Mouse (Mus musculus): ENCODE data around the gene Prickle3. TPM values are rescaled to one million over a fixed set of nuclear protein-coding genes. Genes with fewer than 3 reads are reported as not detected.

Prickle3 gene
- polyA plus RNA-seq, 1 experiment from 2014 or later = 1.4 TPM

DNA sequence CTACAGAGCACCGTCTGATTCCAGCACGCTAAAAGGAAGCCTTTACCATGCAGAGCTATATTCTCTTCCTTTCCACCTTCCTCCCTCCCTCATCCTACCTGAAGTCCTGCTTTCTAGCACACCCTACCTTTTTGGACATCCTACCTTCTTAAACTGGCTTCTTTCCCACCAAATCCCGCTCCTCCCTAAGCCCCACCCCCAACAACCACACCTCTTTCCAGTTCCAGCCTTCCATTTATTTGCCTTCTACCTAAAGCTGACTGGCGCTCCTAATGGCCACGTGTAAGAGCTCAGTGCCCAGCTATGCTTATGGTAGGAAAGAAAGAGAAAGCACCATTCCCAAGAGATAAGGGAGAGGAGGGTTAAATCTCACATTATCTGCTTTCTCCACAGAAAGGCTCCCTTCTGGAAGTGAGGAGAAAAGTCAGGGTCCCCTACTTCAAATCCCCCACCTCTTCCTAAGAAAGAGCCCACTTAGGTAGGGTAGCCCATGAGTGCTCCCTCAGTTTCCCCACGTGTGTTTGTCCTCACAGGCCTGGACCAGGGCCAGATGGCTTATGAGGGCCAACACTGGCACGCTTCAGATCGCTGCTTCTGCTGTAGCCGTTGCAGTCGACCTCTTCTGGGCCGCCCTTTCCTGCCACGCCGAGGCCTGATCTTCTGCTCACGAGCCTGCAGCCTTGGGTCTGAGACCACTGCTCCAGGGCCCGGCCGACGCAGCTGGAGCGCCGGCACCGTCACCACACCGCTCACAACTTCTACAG is 8.9 kb downstream of the Prickle3 start:
- no peaks in the 10 kb centered on the region for H3K27me3 ChIP-seq (ENCODE audit: control insufficient read depth, insufficient read depth, low read length)
- no peaks in the 10 kb centered on the region for H3K36me3 ChIP-seq (ENCODE audit: control insufficient read depth, insufficient read depth, low read length)
- H3K4me3 ChIP-seq (replicated peaks; ENCODE audit: low read depth, low read length) = no peak overlapping the region
- no peaks in the 10 kb centered on the region for H3K4me1 ChIP-seq (ENCODE audit: control insufficient read depth, insufficient read depth, low read length)
- H3K9ac ChIP-seq (replicated peaks; ENCODE audit: low read length) = no peak overlapping the region
- no peak overlapping the region for H3K27ac ChIP-seq (replicated peaks; ENCODE audit: low read depth, low read length)
- no peak for ATAC-seq (ENCODE audit: low FRiP score, low TSS enrichment)
- DNase-seq = no peak
- H3K4me2 ChIP-seq (ENCODE audit: low read length) = no peak overlapping the region
- 73% methylated on average over 21 of the region's 21 CpGs for WGBS
- H3K9me3 ChIP-seq (ENCODE audit: control insufficient read depth, low read length) = no peaks in the 10 kb centered on the region

DNA sequence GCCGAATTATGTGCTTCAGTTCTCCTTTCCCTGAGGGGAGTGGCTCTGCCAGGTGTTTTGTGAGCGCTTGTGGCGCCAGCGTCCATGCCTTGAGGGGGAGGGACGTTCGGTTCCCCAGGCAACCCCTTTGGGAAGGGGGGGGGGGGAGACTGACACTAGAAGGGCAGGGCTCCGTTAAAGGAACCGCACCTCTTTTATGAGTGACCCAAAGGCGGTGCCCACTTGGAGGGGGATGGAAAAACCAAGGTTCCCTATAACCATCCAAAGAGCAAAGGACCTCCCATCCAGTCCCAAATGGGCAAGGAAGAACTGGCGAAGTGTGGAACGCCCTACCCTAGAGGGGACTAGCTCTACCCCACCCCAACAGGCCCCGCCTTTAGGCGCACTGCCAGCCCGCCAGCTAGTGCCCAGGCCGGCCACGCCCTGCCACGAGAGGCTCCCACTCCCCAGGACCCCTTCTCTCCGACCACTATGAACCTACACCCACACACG is 13.4 kb downstream of the Prickle3 start:
- no peaks in the 10 kb centered on the region for H3K27me3 ChIP-seq (ENCODE audit: control insufficient read depth, insufficient read depth, low read length)
- 0 out of 2 replicates have a peak overlapping the region, but pooled peaks have one; percentile 9 for H3K9ac ChIP-seq (replicated peaks; ENCODE audit: low read length)
- peak overlapping the region; percentile 27 for H3K4me3 ChIP-seq (replicated peaks; ENCODE audit: low read depth, low read length)
- H3K4me2 ChIP-seq (ENCODE audit: low read length) = peak overlapping the region; percentile 44
- DNase-seq (peak; percentile 50), ATAC-seq (ENCODE audit: low FRiP score, low TSS enrichment) (peak; percentile 59)
- no peak overlapping the region for H3K27ac ChIP-seq (replicated peaks; ENCODE audit: low read depth, low read length)
- no peaks in the 10 kb centered on the region for H3K9me3 ChIP-seq (ENCODE audit: control insufficient read depth, low read length)
- H3K4me1 ChIP-seq (ENCODE audit: control insufficient read depth, insufficient read depth, low read length) = no peaks in the 10 kb centered on the region
- 20% methylated on average over 17 of the region's 19 CpGs for WGBS
- no peaks in the 10 kb centered on the region for H3K36me3 ChIP-seq (ENCODE audit: control insufficient read depth, insufficient read depth, low read length)

DNA sequence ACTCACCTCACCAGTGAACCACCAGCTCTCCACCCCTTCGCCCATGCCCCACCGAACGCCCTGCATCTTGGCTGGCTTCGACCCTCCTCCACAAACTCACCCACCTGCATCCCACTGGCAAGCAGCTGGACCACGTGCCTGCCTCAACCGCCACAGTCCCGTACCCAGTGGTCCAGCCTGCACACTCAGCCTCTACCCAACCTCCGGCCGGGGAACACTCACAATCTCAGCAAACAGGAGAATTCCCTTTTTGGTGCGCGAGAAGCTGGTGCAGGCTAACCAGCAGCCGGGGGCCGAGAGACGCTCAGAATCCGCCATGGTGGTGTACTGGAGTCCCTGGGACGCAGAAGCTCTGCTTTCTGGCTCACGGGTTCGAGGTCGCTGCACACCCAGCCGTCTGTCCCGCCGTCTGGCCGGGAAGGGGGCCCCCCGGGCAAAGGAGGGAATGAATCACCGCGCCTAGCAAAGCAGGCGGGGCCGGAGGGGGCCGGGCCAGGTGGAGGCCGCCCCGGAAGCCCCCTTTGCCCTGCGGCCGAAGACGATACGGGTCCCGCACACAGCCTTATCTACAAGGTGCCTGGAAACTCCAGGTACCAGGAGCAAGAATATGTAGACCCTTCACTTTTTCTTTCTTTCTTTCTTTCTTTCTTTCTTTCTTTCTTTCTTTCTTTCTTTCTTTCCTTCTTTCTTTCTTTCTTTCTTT is 14.0 kb downstream of the Prickle3 start, which contains the start of gene Plp2:
TSS of gene Plp2 (minus strand) at position 470 of the 703 bp plus-strand sequence.
- no peaks in the 10 kb centered on the region for H3K9me3 ChIP-seq (ENCODE audit: control insufficient read depth, low read length)
- ATAC-seq (ENCODE audit: low FRiP score, low TSS enrichment) (peak; percentile 48; the same call in 1 of the 2 replicates), DNase-seq (no peak)
- WGBS = 23% methylated on average over 36 of the region's 36 CpGs
- H3K27me3 ChIP-seq (ENCODE audit: control insufficient read depth, insufficient read depth, low read length) = no peaks in the 10 kb centered on the region
- H3K36me3 ChIP-seq (ENCODE audit: control insufficient read depth, insufficient read depth, low read length) = no peaks in the 10 kb centered on the region
- H3K4me2 ChIP-seq (ENCODE audit: low read length) = peak within 1 kb of the TSS; percentile 44
- no peak within 1 kb of the TSS for H3K27ac ChIP-seq (replicated peaks; ENCODE audit: low read depth, low read length)
- H3K9ac ChIP-seq (replicated peaks; ENCODE audit: low read length) = 0 out of 2 replicates have a peak within 1 kb of the TSS, but pooled peaks have one; percentile 9
- no peaks in the 10 kb centered on the region for H3K4me1 ChIP-seq (ENCODE audit: control insufficient read depth, insufficient read depth, low read length)
- peak within 1 kb of the TSS; percentile 27 for H3K4me3 ChIP-seq (replicated peaks; ENCODE audit: low read depth, low read length)

DNA sequence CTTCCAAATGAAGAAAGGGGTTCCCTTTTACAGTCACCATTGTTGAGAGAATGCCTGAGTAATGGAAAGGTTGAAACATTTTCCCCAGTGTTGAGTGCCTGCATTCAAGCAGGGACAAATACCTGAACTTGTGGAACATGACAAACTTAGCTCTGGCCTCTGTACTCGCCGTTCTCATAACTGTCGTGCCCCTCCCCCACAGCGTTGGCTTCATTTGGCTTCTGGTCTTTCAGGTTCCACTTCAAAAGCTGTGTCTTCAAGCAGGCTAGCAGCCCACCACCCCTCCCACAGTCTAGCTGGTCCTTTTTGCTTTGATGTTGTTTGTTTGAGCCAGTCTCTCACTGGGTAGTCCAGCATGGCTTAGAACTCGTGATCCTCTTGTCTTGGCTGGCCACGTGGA is 15.7 kb downstream of the Prickle3 start:
- H3K9ac ChIP-seq (replicated peaks; ENCODE audit: low read length) = no peak overlapping the region
- no peak for DNase-seq
- H3K36me3 ChIP-seq (ENCODE audit: control insufficient read depth, insufficient read depth, low read length) = no peaks in the 10 kb centered on the region
- H3K4me2 ChIP-seq (ENCODE audit: low read length) = no peak overlapping the region
- no peaks in the 10 kb centered on the region for H3K4me1 ChIP-seq (ENCODE audit: control insufficient read depth, insufficient read depth, low read length)
- no peaks in the 10 kb centered on the region for H3K27me3 ChIP-seq (ENCODE audit: control insufficient read depth, insufficient read depth, low read length)
- H3K4me3 ChIP-seq (replicated peaks; ENCODE audit: low read depth, low read length) = no peak overlapping the region
- no peaks in the 10 kb centered on the region for H3K9me3 ChIP-seq (ENCODE audit: control insufficient read depth, low read length)
- 56% methylated on average over 6 of the region's 6 CpGs for WGBS
- no peak for ATAC-seq (ENCODE audit: low FRiP score, low TSS enrichment)
- no peak overlapping the region for H3K27ac ChIP-seq (replicated peaks; ENCODE audit: low read depth, low read length)

DNA sequence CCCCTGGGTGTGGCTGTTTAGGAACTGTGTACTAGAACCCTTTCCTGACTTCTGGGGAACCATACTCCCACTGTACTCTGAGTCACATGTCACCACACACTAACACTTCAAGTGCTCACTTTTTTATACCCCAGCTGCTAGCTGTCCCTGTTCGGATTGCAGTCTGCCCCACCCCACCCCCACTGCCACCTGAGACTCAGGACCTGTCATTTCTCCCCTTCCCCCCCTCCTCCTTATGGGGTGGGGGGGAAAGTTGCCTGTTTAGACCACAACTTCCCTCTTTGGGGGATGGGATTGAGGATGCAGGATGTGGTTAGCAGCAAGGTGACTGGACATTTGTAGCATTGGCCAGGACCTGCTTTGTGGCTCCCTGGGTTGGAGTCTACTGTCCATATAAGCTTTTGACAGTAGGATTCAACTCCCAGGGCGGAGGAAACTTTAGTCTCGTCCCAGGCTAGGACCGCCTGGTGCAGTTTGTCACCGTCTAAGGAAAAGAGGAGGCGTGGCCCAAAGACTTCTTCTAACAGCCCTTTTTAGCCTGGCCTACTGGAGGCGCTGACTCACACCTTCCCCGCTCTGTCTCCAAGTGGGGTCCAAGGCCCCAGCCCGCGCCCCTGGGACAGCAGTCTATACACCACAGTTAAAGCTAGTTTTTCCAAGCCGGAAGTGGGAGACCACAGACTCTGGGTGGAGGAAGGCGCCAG is 16.7 kb downstream of the Prickle3 start:
- DNase-seq (no peak), ATAC-seq (ENCODE audit: low FRiP score, low TSS enrichment) (no peak)
- Histone ChIP-seq H3K9me3 (ENCODE audit: control insufficient read depth, low read length) (no peaks in the 10 kb centered on the region), H3K27ac (replicated peaks; ENCODE audit: low read depth, low read length) (no peak overlapping the region), H3K36me3 (ENCODE audit: control insufficient read depth, insufficient read depth, low read length) (no peaks in the 10 kb centered on the region), H3K4me1 (ENCODE audit: control insufficient read depth, insufficient read depth, low read length) (no peaks in the 10 kb centered on the region), H3K9ac (replicated peaks; ENCODE audit: low read length) (no peak overlapping the region), H3K27me3 (ENCODE audit: control insufficient read depth, insufficient read depth, low read length) (no peaks in the 10 kb centered on the region), H3K4me2 (ENCODE audit: low read length) (peak overlapping the region; percentile 39; the same call in 1 of the 2 replicates), H3K4me3 (replicated peaks; ENCODE audit: low read depth, low read length) (no peak overlapping the region)
- 48% methylated on average over 12 of the region's 12 CpGs for WGBS

DNA sequence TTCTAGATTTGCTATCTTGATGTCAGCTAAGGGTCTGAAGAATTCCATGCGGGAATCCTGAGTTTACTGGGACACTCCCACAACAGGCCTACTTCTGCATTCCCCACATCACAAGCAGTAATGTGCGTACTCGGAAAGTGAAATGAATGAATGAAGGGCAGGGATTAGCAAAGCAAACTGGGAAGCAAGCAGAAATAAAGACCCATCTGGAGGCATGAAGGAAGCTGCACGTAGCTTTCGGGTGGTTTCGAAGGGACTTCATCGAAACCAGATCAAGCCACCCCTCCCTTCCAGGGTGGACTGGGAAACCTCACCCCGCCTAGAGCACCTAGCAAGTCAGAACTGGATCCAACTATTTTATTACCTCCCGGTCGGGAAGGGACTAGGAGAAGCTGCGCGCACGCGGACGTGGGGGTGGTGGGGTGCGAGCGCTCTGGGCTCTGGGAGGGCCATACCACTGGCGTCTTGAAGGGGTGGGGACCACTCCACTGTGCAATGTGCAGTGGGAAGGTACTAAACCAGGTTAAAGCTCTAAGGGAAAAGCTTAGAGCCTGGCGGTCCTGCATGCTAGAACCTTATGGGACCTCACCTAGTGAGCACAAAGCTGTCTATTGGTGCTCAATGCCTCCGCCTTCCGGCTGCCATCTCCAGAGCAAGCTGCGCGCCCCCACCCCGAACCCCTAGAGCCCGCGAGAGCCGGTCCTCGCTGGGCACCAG is 17.4 kb downstream of the Prickle3 start:
- Histone ChIP-seq H3K4me3 (replicated peaks; ENCODE audit: low read depth, low read length) (0 out of 2 replicates have a peak overlapping the region, but pooled peaks have one; percentile 8), H3K9ac (replicated peaks; ENCODE audit: low read length) (no peak overlapping the region), H3K9me3 (ENCODE audit: control insufficient read depth, low read length) (no peaks in the 10 kb centered on the region), H3K4me1 (ENCODE audit: control insufficient read depth, insufficient read depth, low read length) (no peaks in the 10 kb centered on the region), H3K27me3 (ENCODE audit: control insufficient read depth, insufficient read depth, low read length) (no peaks in the 10 kb centered on the region), H3K36me3 (ENCODE audit: control insufficient read depth, insufficient read depth, low read length) (no peaks in the 10 kb centered on the region), H3K4me2 (ENCODE audit: low read length) (peak overlapping the region; percentile 39), H3K27ac (replicated peaks; ENCODE audit: low read depth, low read length) (no peak overlapping the region)
- no peak for ATAC-seq (ENCODE audit: low FRiP score, low TSS enrichment)
- 42% methylated on average over 28 of the region's 28 CpGs for WGBS
- no peak for DNase-seq

DNA sequence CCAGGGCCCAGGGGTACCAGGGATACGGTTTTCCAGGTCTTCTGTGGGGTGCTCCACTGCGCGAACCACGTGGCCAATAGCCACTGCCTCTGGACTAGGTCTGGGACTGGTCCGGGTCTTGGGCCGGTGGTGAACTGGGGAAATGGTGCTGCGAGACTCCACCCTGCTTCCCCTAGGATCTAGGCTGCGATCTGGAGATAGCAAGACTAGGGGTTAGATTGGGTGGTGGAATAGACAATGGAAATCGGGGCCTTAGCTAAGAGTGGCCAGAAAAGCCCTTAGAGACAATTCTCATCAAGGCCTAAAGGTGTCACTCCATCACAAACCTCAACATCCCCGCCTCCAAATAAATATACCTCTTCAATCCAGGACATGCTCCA is 17.9 kb downstream of the Prickle3 start:
- Histone ChIP-seq H3K27me3 (ENCODE audit: control insufficient read depth, insufficient read depth, low read length) (no peaks in the 10 kb centered on the region), H3K4me1 (ENCODE audit: control insufficient read depth, insufficient read depth, low read length) (no peaks in the 10 kb centered on the region), H3K4me2 (ENCODE audit: low read length) (peak overlapping the region; percentile 39), H3K27ac (replicated peaks; ENCODE audit: low read depth, low read length) (no peak overlapping the region), H3K9me3 (ENCODE audit: control insufficient read depth, low read length) (no peaks in the 10 kb centered on the region), H3K4me3 (replicated peaks; ENCODE audit: low read depth, low read length) (0 out of 2 replicates have a peak overlapping the region, but pooled peaks have one; percentile 8), H3K9ac (replicated peaks; ENCODE audit: low read length) (no peak overlapping the region), H3K36me3 (ENCODE audit: control insufficient read depth, insufficient read depth, low read length) (no peaks in the 10 kb centered on the region)
- WGBS = 41% methylated on average over 10 of the region's 10 CpGs
- no peak for ATAC-seq (ENCODE audit: low FRiP score, low TSS enrichment)
- no peak for DNase-seq

DNA sequence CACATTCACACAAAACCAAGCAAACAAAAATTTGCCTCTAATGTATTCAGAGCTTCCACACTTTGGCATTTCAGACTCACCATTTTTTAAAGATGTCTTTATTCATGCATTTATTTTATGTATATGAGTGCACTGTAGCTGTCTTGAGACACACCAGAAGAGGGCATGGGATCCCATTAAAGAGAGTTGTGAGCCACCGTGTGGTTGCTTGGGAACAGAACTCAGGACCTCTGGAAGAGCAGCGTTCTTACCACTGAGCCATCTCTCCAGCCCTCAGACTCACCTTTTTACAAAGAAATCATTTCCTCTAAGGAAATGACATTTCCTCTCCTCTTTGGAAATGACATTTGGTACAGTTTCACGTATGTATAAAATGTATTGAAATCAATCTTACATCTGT is 21.9 kb downstream of the Prickle3 start:
- 41% methylated on average over 3 of the region's 3 CpGs for WGBS
- Histone ChIP-seq H3K4me1 (ENCODE audit: control insufficient read depth, insufficient read depth, low read length) (no peaks in the 10 kb centered on the region), H3K27ac (replicated peaks; ENCODE audit: low read depth, low read length) (no peak overlapping the region), H3K27me3 (ENCODE audit: control insufficient read depth, insufficient read depth, low read length) (no peaks in the 10 kb centered on the region), H3K9me3 (ENCODE audit: control insufficient read depth, low read length) (no peaks in the 10 kb centered on the region), H3K4me3 (replicated peaks; ENCODE audit: low read depth, low read length) (no peak overlapping the region), H3K9ac (replicated peaks; ENCODE audit: low read length) (no peak overlapping the region), H3K36me3 (ENCODE audit: control insufficient read depth, insufficient read depth, low read length) (no peaks in the 10 kb centered on the region), H3K4me2 (ENCODE audit: low read length) (no peak overlapping the region)
- no peak for ATAC-seq (ENCODE audit: low FRiP score, low TSS enrichment)
- DNase-seq = no peak

Data from midbrain, embryonic 14.5 days (tissue).